Mouse (Mus musculus) layer of hippocampus, adult 18-20 months (tissue): Measurements from ENCODE around the gene Dapk1. TPM values are rescaled to one million over a fixed set of nuclear protein-coding genes. Genes with fewer than 3 reads are reported as not detected.

Experiments
- DNase-seq, 2 experiments: peaks; one replicate each; pipeline ENCODE4 v3.0.0; 2022; ENCODE audit warnings: low spot score in 2 of 2
- total RNA-seq, 2 experiments: library from RNA; stranded (reverse); gene quantifications; 2 replicates each; pipeline ENCODE4 v1.2.3; 2021

Dapk1 gene
- total RNA-seq, 2 experiments from 2014 or later, result 138 to 142 TPM

DNA sequence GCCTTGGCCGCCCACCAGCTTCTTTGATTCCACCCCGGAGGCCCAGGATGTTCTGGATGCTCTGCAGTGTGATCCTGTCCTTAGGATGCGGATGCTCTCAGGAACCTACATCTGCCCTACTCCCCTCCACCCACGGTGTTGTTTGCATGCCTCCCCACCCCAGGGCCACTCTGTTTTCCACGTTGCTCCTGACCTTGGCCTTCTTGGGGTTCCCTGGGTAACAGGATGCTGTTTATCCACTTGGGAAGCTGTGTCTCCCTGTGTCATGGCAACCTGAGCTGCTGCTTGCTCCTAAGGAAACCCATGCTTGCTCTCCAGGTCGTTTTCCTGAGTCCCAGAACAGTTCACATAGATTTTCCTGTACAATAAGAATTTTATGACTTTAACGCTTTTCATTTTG lies 86.1 kb downstream of the Dapk1 start:
- DNase-seq, result no peak

DNA sequence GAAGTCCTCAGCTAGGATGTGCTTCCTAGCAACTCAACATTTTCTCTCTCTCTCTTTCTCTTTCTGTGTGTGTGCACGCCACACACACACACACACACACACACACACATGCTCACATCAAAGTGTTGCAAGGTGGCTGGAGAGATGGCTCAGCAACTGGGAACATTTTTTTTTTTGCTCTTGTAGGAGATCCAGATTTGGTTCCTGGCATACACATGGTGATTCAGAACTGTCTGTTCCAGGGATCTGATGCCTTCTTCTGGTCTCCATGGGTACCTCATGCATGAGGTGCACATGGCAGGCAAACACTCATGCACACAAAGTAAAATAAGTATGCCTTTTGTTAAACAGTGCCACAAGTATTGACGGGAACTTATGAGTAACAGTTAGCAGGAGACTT lies 89.2 kb downstream of the Dapk1 start:
- peak in 1 of 2 experiments; percentile 66 for DNase-seq

- no peak for DNase-seq
Measured at GRCm38 (mm10) chr13:60691940-60692339, 90.2 kb downstream of the Dapk1 start.

- DNase-seq, result no peak
Measured at GRCm38 (mm10) chr13:60695186-60695980, 93.6 kb downstream of the Dapk1 start.

DNA sequence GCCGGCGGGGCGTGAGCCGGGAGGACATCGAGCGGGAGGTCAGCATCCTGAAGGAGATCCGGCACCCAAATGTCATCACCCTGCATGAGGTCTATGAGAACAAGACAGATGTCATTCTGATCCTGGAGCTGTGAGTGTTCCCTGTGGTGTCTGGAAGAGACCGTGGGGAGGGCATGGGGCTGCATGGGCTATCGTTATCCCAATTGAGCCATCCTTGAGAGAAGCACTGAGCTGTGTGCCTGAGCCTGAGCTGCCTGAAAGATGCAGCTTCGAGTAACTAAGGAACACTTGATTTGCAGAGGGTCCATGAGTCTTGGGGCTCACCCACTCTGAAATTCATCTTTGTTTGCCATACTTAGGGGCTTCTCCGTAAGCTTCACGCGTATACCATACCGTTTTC lies 94.6 kb downstream of the Dapk1 start:
- DNase-seq, result no peak

DNA sequence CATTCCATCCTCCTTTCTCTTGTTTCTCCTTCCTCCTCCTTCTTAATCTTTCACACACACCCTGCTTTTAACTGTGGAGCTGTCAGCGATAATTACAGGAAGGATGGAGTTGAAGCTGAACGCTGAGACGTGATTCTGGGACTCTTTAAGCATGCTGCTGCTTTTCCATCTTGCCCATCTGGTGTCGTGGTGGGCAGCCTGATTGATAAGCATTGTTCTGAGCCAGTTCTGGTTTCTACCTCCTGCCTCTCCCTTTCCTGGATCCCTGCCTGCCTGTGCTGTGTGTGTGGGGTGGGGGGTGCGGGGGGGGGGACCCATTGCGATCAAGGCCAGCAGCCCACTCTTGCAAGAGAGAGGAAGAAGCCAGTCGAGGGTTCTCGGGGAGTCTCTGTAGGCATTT lies 95.0 kb downstream of the Dapk1 start:
- DNase-seq, result peak; percentile 67 to 78

DNA sequence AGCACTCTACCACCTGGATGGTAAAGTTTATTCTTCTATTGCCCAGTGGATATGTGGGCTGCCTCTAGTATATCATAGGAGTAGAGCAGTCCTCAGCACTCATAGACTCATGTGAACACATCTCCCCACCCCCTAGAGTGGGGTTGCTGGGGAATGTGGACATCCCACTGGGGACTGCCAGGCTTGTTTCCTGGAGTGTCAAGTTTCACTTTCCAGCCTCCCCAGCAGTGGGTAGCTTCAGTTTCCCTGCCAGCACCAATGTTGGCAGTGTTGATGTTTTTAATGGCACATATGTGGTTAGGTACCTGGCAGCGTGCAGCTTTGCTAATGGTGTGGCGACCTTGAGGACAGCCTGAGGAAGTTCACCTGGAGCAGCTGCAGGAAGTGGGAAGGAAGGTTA lies 96.3 kb downstream of the Dapk1 start:
- no peak for DNase-seq

DNA sequence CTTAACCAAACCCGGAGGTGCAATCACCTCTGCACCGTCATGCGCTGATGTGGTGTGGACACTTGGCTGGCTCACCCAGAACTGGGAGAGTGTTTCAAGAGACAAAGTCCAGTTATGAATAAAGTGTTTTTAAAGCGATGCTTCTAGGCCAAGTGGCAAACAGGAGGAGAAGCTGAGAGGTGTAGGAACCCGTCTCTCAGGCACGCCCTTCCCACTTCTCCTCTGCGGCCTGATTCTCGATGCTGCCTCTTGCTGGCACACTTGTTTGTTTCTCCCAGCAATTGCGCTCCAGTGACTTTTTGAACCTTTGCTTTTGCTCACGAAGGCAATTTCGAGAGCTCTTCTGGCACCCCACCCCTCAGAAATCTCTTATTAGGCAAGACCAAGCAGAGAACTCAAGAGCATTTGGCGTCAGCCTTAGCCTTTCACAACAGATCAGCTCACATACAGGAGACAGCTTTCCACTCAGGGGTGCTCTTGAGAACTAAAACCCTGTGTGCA lies 100.0 kb downstream of the Dapk1 start:
- no peak for DNase-seq

DNA sequence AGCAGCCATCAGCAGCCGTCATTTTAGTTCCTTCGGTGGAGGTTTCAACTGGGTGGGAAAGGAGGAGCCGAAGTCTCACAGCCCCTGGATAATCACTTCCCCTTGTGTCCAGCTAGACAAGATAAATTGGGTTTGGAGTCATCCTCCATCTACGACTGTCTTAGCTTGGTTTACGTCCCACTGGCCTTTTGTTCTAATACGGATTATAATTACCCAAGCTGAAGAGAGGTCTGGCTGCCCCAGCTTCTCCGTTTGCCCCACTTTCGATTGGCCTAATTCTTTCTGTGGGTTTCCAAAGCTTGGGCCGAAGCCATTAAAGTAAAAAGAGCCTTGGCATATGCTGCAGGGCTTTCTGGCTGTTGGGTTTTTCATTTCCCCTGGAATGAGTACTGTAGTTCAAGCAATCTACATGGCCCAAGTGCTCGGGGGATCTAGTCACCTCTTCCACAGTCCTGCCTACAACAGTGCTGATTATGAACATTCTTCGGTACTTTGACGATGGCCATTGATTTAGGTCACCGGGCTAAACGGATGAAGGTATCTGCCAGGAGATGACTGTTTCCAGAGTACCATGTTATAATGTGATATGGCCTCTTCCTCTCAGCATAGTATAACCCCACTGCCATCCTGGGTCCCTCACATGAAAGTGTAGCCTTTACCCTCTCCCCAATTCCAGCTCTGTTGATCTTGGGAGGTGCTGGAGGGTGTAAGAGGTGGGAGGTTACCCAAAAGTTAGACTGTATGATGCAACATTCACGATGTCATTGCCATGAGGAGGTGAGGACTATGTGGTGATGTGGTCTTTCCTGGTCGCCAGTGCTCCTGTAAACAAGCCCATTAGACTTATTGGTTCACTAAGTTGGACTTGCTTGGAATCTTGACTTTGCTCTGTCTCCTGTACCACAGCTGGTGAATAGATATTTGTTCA lies 106.1 kb downstream of the Dapk1 start:
- peak in 1 of 2 experiments; percentile 54 for DNase-seq

DNA sequence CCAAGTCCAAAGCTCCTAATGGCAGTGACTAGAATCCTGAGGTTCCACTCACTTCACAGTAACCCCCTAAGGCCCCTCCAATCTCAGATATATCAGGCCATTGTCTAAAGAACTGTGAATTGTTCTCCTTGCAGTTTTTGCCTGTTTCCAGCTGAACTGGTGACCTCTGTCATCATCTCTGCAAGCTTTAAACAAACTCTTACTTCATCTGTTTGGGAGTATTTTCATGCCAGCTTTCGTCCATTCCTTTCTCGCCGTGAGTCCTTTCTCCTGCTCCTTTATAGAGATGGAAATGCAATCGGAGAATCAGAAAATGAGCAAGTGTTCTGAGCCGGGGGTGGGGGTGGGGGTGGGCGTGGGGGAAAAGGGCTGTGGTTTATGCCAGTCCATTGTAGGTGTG lies 107.4 kb downstream of the Dapk1 start:
- no peak for DNase-seq

- DNase-seq, result no peak
Measured at GRCm38 (mm10) chr13:60710963-60711362, 109.2 kb downstream of the Dapk1 start.

DNA sequence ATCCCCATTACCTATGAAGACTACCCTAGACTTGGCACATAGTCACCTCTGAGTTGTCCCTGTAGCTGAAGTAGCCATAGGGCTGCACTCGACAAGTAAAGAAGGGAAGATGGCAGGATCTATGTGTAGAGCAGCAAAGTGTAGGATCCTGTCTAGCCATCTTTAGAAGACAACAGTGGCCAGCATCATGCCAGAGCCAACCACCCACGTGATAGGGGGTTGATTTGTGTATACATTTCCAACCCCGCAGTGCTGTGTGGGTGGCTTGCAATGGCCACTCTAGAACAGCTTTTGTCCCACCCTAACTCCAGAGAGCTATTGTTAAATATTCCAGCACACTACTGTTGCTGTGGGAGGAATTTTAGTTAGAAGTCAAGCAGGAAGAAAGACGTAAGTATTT lies 111.8 kb downstream of the Dapk1 start:
- DNase-seq, result no peak

DNA sequence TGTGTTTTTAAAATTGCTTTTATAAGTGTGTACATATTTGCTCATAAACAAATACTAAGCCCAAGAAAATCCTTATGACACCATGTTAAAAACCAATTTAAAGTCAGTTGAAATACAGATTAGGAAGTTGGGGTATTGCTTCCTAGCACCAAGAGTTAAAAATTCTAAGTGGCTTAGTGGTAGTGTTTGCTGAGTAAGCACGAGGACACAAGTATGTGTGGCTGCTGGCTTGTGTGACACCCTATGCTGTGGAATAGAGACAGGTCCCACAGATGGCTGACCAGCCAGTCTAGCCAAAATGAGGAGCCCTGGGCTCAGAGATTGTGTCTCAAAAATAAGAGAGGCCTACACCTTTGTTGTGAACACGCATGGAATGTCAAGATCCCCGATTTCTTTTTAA lies 114.4 kb downstream of the Dapk1 start:
- no peak for DNase-seq

DNA sequence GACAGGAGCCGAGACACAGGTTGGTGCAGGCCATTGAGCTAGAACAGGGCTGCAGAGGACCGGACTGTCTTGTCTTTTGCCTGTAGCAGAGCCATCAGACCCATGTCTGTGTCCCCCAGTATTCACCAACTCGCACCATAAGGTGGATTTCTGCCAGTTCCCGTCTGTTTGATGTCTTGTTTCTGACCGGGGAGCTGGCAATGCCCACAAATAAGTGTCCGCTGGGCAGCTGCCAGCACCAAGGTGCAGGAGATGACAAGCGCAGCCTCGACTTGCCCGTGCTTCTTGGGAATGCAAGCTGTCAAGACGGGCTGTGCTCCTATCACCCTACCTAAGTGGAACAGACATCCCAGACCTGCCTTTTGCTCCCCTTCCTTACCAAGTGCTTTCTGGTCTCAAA lies 115.7 kb downstream of the Dapk1 start:
- no peak for DNase-seq

- DNase-seq, result no peak
Measured at GRCm38 (mm10) chr13:60719581-60719980, 117.8 kb downstream of the Dapk1 start.

- DNase-seq, result no peak
Measured at GRCm38 (mm10) chr13:60722763-60723162, 121.0 kb downstream of the Dapk1 start.

- DNase-seq, result no peak
Measured at GRCm38 (mm10) chr13:60728276-60729054, 126.7 kb downstream of the Dapk1 start.

DNA sequence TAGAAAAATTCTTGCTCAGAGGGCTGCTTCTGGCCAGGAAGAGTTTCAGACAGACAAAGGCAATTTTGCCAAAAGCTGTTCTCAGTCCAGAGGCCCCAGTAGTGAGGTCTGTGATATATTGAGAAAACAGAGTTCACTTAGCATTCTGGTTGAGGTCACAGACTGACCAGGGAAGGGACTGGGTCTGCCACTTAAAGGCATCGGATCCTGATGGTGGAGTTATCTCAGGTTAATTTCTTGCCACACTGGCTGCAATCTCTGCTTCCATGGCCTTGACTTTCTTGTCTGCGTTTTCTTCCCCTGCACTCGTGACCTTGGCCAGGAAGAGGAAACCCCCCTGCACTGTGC lies 127.3 kb downstream of the Dapk1 start:
- no peak for DNase-seq

DNA sequence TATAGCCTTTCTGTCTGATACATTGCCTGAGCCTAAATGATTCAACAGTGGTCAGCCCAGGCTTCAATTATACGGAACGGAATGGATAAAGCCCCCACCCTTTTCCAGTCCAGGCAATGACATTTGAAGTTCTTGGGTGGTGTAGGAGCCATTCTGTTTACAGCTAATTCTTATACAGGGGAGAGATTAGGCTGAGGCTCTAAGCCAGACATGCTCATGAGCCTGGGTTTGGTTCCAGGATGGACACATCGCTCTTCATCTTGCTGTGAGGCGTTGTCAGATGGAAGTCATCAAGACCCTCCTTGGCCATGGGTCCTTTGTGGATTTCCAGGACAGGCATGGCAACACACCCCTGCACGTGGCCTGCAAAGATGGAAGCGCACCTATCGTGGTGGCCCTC lies 128.8 kb downstream of the Dapk1 start:
- no peak for DNase-seq

DNA sequence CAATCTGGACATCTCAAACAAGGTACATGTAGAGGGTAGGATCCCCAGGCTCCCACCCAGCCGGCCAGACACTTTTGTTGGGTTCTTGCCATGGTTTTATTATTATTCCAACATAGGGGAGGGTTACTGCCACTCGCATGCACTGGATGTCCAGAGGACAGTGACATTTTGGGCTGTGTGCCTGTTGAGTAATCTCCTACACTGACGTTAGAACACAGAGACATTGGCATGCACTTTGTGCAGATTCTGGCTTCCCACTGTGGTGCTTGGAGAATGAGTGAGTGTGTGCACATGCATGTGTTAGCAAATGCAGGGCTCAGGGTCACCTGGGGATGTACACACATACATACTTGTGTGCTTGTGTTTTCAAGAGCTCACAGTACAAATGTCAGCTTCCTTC lies 129.3 kb downstream of the Dapk1 start:
- DNase-seq, result no peak

GRCm38 (mm10) chr13:60735306-60735705 lies 133.6 kb downstream of the Dapk1 start:
- DNase-seq, result no peak
